Mouse (Mus musculus) CH12.LX (cell line): ENCODE measurements around the gene Naa25. TPM values are rescaled to one million over a fixed set of nuclear protein-coding genes. Genes with fewer than 3 reads are reported as not detected.

Experiments
- DNase-seq: peaks from one replicate; pipeline ENCODE4 v3.0.0-alpha.2; 2013; ENCODE audit errors: extremely low read depth
- H3K27ac ChIP-seq: 2 replicates; pipeline ENCODE4 v1.5.1; 2012; ENCODE audit warnings: low read depth, mild to moderate bottlenecking, control low read depth, moderate library complexity; ENCODE audit not compliant: insufficient read depth
- H3K27me3 ChIP-seq: replicated peaks from 2 replicates; pipeline ENCODE3; 2012; ENCODE audit warnings: inconsistent platforms
- H3K36me3 ChIP-seq, 2 experiments: replicated peaks in 1 of 2; 2 replicates each; pipeline versions ENCODE3 to v1.6.1; 2012; ENCODE audit warnings: inconsistent platforms in 1 of 2, low read length in 1 of 2, mild to moderate bottlenecking in 1 of 2, mixed read lengths in 1 of 2, moderate library complexity in 1 of 2; ENCODE audit not compliant: control insufficient read depth in 1 of 2, insufficient read depth in 1 of 2
- H3K4me1 ChIP-seq, 2 experiments: 2 replicates each; pipeline ENCODE4 v1.6.1; 2012; ENCODE audit warnings: inconsistent platforms in 1 of 2, moderate library complexity in 1 of 2; ENCODE audit not compliant: insufficient read depth in 2 of 2, control insufficient read depth in 1 of 2
- H3K4me2 ChIP-seq: 2 replicates; pipeline ENCODE4 v1.6.1; 2012; ENCODE audit warnings: low read depth, mild to moderate bottlenecking, control low read depth; ENCODE audit not compliant: poor library complexity, insufficient read depth, severe bottlenecking
- H3K4me3 ChIP-seq, 3 experiments: fragments of 150-350 bp in 1 of 3; sonication (generic) in 1 of 3; replicated peaks in 1 of 3; 2 replicates each; pipeline versions ENCODE3 to v1.5.1; 2011 to 2012; ENCODE audit warnings: low read depth in 2 of 3, low read length in 2 of 3, mild to moderate bottlenecking in 2 of 3, moderate library complexity in 2 of 3, control low read depth in 1 of 3, improper control_type of control experiment in 1 of 3, inconsistent platforms in 1 of 3, mixed read lengths in 1 of 3; ENCODE audit not compliant: poor library complexity in 1 of 3
- H3K79me2 ChIP-seq: replicated peaks from 2 replicates; pipeline ENCODE4 v1.6.1; 2012; ENCODE audit warnings: mild to moderate bottlenecking, moderate library complexity; ENCODE audit not compliant: control insufficient read depth, poor library complexity, insufficient read depth, severe bottlenecking; ENCODE audit errors: extremely low read depth
- H3K9ac ChIP-seq: 2 replicates; pipeline ENCODE4 v1.6.1; 2012; ENCODE audit warnings: low read depth, mild to moderate bottlenecking, control low read depth, moderate library complexity; ENCODE audit not compliant: insufficient read depth
- H3K9me3 ChIP-seq: replicated peaks from 2 replicates; pipeline ENCODE3; 2012; ENCODE audit warnings: low read length, inconsistent platforms, mixed read lengths
- BHLHE40 ChIP-seq: IDR thresholded peaks from 2 replicates; pipeline ENCODE4 v1.6.1; 2011; ENCODE audit warnings: mild to moderate bottlenecking, low read depth, low read length, improper control_type of control experiment
- CHD1 ChIP-seq: IDR thresholded peaks from 2 replicates; pipeline ENCODE4 v1.6.1; 2012; ENCODE audit warnings: low read depth, low read length, improper control_type of control experiment, inconsistent platforms
- CHD2 ChIP-seq: IDR thresholded peaks from 2 replicates; pipeline ENCODE4 v1.6.1; 2011; ENCODE audit warnings: low read length, improper control_type of control experiment
- GABPA ChIP-seq: IDR thresholded peaks from 2 replicates; pipeline ENCODE4 v1.6.1; 2012; ENCODE audit warnings: low read depth, low read length, improper control_type of control experiment, inconsistent platforms; ENCODE audit not compliant: insufficient replicate concordance
- HCFC1 ChIP-seq: IDR thresholded peaks from 2 replicates; pipeline ENCODE4 v1.6.1; 2012; ENCODE audit warnings: low read depth, mild to moderate bottlenecking, inconsistent platforms, low read length, improper control_type of control experiment
- IRF4 ChIP-seq: IDR thresholded peaks from 2 replicates; pipeline ENCODE4 v1.6.1; 2014; ENCODE audit warnings: low read depth, mild to moderate bottlenecking, inconsistent platforms, low read length, improper control_type of control experiment
- JUN ChIP-seq: IDR thresholded peaks from 2 replicates; pipeline ENCODE4 v1.6.1; 2011; ENCODE audit warnings: low read depth, mild to moderate bottlenecking, low read length, improper control_type of control experiment, moderate library complexity; ENCODE audit not compliant: insufficient read depth
- JUND ChIP-seq: conservative IDR thresholded peaks from 2 replicates; pipeline ENCODE4 v1.6.1; 2011; ENCODE audit warnings: low read depth, low read length, improper control_type of control experiment
- KAT2A ChIP-seq: IDR thresholded peaks from 2 replicates; pipeline ENCODE4 v1.6.1; 2012; ENCODE audit warnings: low read length, improper control_type of control experiment, inconsistent platforms; ENCODE audit not compliant: insufficient replicate concordance
- MAFK ChIP-seq: IDR thresholded peaks from 2 replicates; pipeline ENCODE4 v1.6.1; 2011; ENCODE audit warnings: low read length, improper control_type of control experiment; ENCODE audit not compliant: insufficient replicate concordance
- MAZ ChIP-seq: IDR thresholded peaks from 2 replicates; pipeline ENCODE4 v1.6.1; 2012; ENCODE audit warnings: low read depth, mild to moderate bottlenecking, inconsistent platforms, low read length, improper control_type of control experiment, moderate library complexity
- MEF2A ChIP-seq: IDR thresholded peaks from 2 replicates; pipeline ENCODE4 v1.6.1; 2014; ENCODE audit warnings: low read depth, mild to moderate bottlenecking, inconsistent platforms, low read length, improper control_type of control experiment, borderline replicate concordance
- MXI1 ChIP-seq: IDR thresholded peaks from 2 replicates; pipeline ENCODE4 v1.6.1; 2011; ENCODE audit warnings: mild to moderate bottlenecking, low read depth, low read length, improper control_type of control experiment
- MYC ChIP-seq: IDR thresholded peaks from 2 replicates; pipeline ENCODE4 v1.6.1; 2011; ENCODE audit warnings: low read depth, mild to moderate bottlenecking, improper control_type of control experiment, low read length
- PAX5 ChIP-seq: IDR thresholded peaks from 2 replicates; pipeline ENCODE4 v1.6.1; 2012; ENCODE audit warnings: low read length, inconsistent platforms, mixed read lengths
- RAD21 ChIP-seq: IDR thresholded peaks from 2 replicates; pipeline ENCODE4 v1.6.1; 2011; ENCODE audit warnings: low read depth, mild to moderate bottlenecking, low read length, improper control_type of control experiment, moderate library complexity
- RCOR1 ChIP-seq: conservative IDR thresholded peaks from 2 replicates; pipeline ENCODE4 v1.6.1; 2012; ENCODE audit warnings: low read depth, mild to moderate bottlenecking, inconsistent platforms, low read length, improper control_type of control experiment
- TCF12 ChIP-seq: IDR thresholded peaks from 2 replicates; pipeline ENCODE4 v1.6.1; 2014; ENCODE audit warnings: low read depth, mild to moderate bottlenecking, inconsistent platforms, low read length, improper control_type of control experiment
- USF1 ChIP-seq: IDR thresholded peaks from 2 replicates; pipeline ENCODE4 v1.6.1; 2014; ENCODE audit warnings: low read depth, mild to moderate bottlenecking, inconsistent platforms, low read length, improper control_type of control experiment
- USF2 ChIP-seq: conservative IDR thresholded peaks from 2 replicates; pipeline ENCODE4 v1.6.1; 2011; ENCODE audit warnings: low read depth, low read length, improper control_type of control experiment
- ZMIZ1 ChIP-seq: IDR thresholded peaks from 2 replicates; pipeline ENCODE4 v1.6.1; 2012; ENCODE audit warnings: low read depth, mild to moderate bottlenecking, inconsistent platforms, low read length, improper control_type of control experiment
- dilution Hi-C: fragments of 300-500 bp; cut with MboI; formaldehyde crosslinking; loops from 2 replicates; pipeline ENCODE4 v1.14.3; 2020; ENCODE audit warnings: low sequenced_read_pairs; ENCODE audit not compliant: extremely low pct_unique_long_range_greater_than_20kb, extremely low pct_ligation_motif_present
- in situ Hi-C: fragments of 300-500 bp; cut with MboI; formaldehyde crosslinking; loops from 3 replicates; pipeline ENCODE4 v1.14.3; 2019; ENCODE audit warnings: low sequenced_read_pairs, low pct_ligation_motif_present, low pct_unique_long_range_greater_than_20kb, mixed read lengths
- polyA plus RNA-seq: library from polyadenylated mRNA; unstranded; fragments of >175 nt; gene quantifications from 2 replicates; pipeline ENCODE4 v1.2.1, GENCODE M21; 2012; ENCODE audit warnings: low read depth; ENCODE audit not compliant: insufficient read length
- total RNA-seq, 2 experiments: library from RNA; depleted of rRNA; stranded (reverse); fragments of 300-350 nt in 1 of 2; fragments of >200 nt in 1 of 2; gene quantifications; 2 replicates each; pipeline ENCODE4 v1.2.3; 2012 to 2014

Gene Naa25
- total and polyA plus RNA-seq, 3 experiments: 41.3 to 60.3 (median 59.7) TPM

DNA sequence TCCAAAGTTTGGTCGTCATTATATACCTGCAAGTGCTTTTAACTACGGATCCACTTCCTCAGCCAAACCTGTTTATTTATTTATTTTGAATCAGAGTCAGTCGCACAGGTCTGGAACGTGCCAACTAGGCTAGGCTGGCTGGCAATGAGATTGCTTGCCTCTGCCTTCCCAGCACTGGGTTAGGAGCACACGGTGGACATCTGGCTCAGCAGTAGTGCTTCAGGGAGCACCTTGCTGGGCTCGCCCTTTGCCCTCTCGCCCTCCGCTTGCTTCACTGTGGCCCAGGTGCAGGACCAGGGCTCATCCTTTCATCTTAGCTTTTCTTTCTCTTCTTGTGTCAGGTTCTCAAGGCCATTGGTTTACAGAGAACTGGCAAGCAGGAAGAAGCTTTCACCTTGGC, 10.1 kb downstream of the Naa25 start:
- peaks cover 3 to 23% of the 10 kb centered on the region in 2 experiments; a peak in 2 of 4 replicates for H3K4me1 ChIP-seq
- in situ Hi-C loops: no loop called here
- H3K4me3 ChIP-seq: no peak overlapping the region
- TF ChIP-seq JUN: no peak
- TF ChIP-seq TCF12: no peak
- no peak for TF ChIP-seq MAZ
- TF ChIP-seq PAX5: no peak
- TF ChIP-seq MYC: no peak
- TF ChIP-seq GABPA: no peak
- no peak for TF ChIP-seq MEF2A
- TF ChIP-seq USF1: no peak
- TF ChIP-seq HCFC1: no peak
- no peak for TF ChIP-seq USF2
- no peak for TF ChIP-seq JUND
- no peak for TF ChIP-seq KAT2A
- TF ChIP-seq BHLHE40: no peak
- H3K4me2 ChIP-seq: no peak overlapping the region
- H3K27me3 ChIP-seq: no peaks in the 10 kb centered on the region
- H3K27ac ChIP-seq: no peak overlapping the region
- dilution Hi-C loops: no loop called here
- DNase-seq: no peak
- no peak overlapping the region for H3K9ac ChIP-seq
- peaks cover 64 to 93% of the 10 kb centered on the region in 2 experiments for H3K36me3 ChIP-seq
- peaks cover 99% of the 10 kb centered on the region for H3K79me2 ChIP-seq
- no peaks in the 10 kb centered on the region for H3K9me3 ChIP-seq

DNA sequence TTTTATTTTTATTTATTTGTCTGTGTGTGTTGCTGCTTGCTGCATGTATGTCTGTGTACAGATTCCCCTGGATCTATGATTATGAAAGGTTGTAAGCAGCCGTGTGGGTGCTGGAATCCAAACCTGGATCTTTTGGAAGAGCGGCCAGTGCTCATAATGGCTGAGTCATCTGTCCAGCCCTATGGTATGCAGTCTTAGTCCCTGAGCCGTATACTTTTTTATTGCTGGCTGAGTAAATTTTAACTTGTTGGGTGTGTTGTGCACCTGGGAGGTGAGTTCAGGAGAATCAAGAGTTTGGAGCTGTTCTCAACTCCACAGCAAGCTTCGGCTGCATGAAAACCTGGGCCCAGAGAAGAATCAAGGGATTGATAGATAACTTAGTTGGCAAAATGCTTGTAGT, 13.2 kb downstream of the Naa25 start:
- dilution Hi-C loops (no loop called here), in situ Hi-C loops (no loop called here)
- DNase-seq: no peak
- Histone ChIP-seq H3K27ac (no peak overlapping the region), H3K9ac (no peak overlapping the region), H3K9me3 (no peaks in the 10 kb centered on the region), H3K27me3 (no peaks in the 10 kb centered on the region), H3K79me2 (peaks cover 75% of the 10 kb centered on the region), H3K4me2 (no peak overlapping the region), H3K4me3 (no peak overlapping the region), H3K4me1 (no peaks in the 10 kb centered on the region; a peak in 1 of 4 replicates), H3K36me3 (peaks cover 77 to 93% of the 10 kb centered on the region in 2 experiments)
- TF ChIP-seq ZMIZ1: no peak
- TF ChIP-seq MAFK: no peak
- no peak for TF ChIP-seq TCF12
- TF ChIP-seq CHD2: no peak
- no peak for TF ChIP-seq KAT2A
- no peak for TF ChIP-seq JUN
- TF ChIP-seq MXI1: no peak
- no peak for TF ChIP-seq RAD21
- TF ChIP-seq CHD1: no peak
- TF ChIP-seq MAZ: no peak
- TF ChIP-seq RCOR1: no peak
- no peak for TF ChIP-seq IRF4
